Mouse (Mus musculus): ENCODE results near the gene Zfp184. TPM values are rescaled to one million over a fixed set of nuclear protein-coding genes. Genes with fewer than 3 reads are reported as not detected.
A peak's percentile ranks its signal among the peaks of the same experiment; 100 is the strongest.

Zfp184 gene
- polyA plus RNA-seq, 1 experiment from 2014 or later: 20.6 TPM

DNA sequence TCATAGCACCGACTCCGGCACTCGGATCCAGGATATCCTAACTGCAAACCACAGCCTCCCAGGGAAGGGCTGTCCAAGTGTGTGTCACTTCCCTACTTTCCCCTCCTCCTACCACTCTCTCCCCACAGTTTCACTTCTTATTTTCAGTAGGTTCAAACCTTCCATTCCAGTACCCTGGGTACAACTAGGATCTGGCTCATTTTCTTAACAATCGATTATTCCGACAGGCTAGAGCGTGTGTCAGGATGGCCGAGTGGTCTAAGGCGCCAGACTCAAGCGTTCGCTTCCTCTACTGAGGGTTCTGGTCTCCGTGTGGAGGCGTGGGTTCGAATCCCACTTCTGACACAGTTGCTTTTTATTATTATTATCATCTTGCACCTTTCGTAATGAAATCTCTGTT is 30.3 kb upstream of the Zfp184 start:
- Histone ChIP-seq H3K36me3 (no peaks in the 10 kb centered on the region), H3K27me3 (ENCODE audit: insufficient read depth, poor library complexity, severe bottlenecking) (peaks cover 30% of the 10 kb centered on the region), H3K27ac (no peak overlapping the region), H3K9me3 (no peaks in the 10 kb centered on the region), H3K4me1 (replicated peaks) (peaks cover 23% of the 10 kb centered on the region), H3K4me3 (peak overlapping the region; percentile 47)
- whole genome bisulfite sequencing: 2% methylated on average over 14 of the region's 14 CpGs
- peak; percentile 85 for DNase-seq (ENCODE audit: low spot score)

DNA sequence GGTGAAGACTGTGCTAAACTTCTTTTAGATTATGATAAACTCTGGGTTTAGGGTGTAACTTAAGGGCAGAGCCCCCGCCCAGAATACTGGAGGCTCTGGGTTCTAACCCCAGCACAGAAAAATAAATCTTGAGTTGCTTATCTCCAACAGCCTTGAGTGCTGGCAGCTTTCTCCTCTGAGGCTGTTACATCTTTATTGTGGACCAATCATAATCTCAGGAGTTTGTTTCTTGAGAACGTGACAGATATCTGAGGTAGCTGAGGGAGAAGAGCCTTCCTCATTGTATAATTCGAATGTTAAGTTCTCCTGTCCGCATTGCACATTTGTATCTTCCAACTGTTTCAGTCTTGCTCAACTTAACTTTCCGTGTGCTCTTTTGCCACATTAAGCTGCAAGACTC is 29.4 kb upstream of the Zfp184 start:
- Histone ChIP-seq H3K9me3 (no peaks in the 10 kb centered on the region), H3K27ac (no peak overlapping the region), H3K27me3 (ENCODE audit: insufficient read depth, poor library complexity, severe bottlenecking) (peaks cover 30% of the 10 kb centered on the region), H3K36me3 (no peaks in the 10 kb centered on the region), H3K4me3 (no peak overlapping the region), H3K4me1 (replicated peaks) (peaks cover 23% of the 10 kb centered on the region)
- 52% methylated on average over 5 of the region's 5 CpGs for WGBS
- DNase-seq (ENCODE audit: low spot score): no peak

DNA sequence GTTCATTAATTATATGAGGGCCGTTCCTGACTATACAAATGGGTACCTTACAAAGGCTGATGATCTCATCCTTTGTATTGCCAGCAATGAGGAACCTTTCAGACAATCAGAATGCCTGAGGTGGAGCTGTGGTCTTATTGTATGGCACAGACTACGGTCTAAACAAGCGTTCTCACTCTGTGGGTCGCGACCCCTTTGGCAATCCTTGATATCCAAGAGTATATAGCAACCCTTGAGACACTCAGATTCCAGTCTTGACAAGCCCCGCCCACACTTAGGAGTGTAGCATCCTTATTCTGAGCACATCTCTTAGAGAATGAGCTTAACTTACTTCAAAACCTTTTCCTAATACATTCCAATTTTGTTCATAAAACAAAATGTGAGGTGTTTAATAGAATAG is 28.8 kb upstream of the Zfp184 start:
- H3K9me3 ChIP-seq: no peaks in the 10 kb centered on the region
- H3K27ac ChIP-seq: no peak overlapping the region
- 46% methylated on average over 6 of the region's 6 CpGs for WGBS
- peaks cover 23% of the 10 kb centered on the region for H3K4me1 ChIP-seq (replicated peaks)
- no peak for DNase-seq (ENCODE audit: low spot score)
- H3K27me3 ChIP-seq (ENCODE audit: insufficient read depth, poor library complexity, severe bottlenecking): peaks cover 30% of the 10 kb centered on the region
- H3K36me3 ChIP-seq: no peaks in the 10 kb centered on the region
- H3K4me3 ChIP-seq: no peak overlapping the region

DNA sequence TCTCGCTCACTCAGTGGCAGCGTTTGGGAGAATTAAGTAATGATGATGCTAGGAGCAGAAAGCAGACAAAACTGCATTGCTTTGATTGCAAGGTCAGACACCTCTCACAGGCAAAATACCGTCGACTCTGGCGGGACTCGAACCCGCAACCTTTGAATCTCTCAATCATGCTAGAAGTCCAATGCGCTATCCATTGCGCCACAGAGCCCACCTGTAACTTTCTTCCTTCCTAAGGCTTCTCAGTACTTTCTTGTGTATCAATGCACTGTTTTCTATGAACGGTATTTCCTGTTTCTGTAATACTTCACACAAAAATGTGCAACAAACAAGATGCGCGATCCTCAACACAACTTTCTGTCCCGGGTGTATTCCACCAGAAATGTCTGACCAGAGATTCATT is 27.9 kb upstream of the Zfp184 start:
- under 1% methylated on average over 13 of the region's 13 CpGs for WGBS
- H3K9me3 ChIP-seq: no peaks in the 10 kb centered on the region
- peaks cover 23% of the 10 kb centered on the region for H3K4me1 ChIP-seq (replicated peaks)
- peak overlapping the region; percentile 61 for H3K4me3 ChIP-seq
- H3K27me3 ChIP-seq (ENCODE audit: insufficient read depth, poor library complexity, severe bottlenecking): peaks cover 30% of the 10 kb centered on the region
- no peaks in the 10 kb centered on the region for H3K36me3 ChIP-seq
- DNase-seq (ENCODE audit: low spot score): peak; percentile 82
- H3K27ac ChIP-seq: no peak overlapping the region

DNA sequence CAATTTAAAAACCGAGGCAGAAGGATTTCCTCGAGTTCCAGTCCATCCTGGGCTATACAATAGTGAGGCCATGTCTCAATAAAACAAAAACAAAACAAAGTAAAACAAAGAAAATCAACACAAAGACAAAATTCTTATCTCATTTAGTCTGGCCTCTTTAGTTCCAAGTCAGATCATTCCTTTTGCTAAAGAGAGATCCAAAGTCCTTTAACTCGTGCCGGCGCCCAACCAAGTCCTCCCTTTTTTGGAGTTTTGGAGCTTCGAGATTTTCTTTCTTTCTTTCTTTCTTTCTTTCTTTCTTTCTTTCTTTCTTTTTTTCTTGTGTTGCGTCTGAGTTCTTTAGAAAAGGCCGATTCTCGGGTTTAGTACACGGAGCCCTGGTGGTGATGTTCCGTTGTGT is 27.4 kb upstream of the Zfp184 start:
- WGBS: under 1% methylated on average over 11 of the region's 11 CpGs
- DNase-seq (ENCODE audit: low spot score): no peak
- no peak overlapping the region for H3K27ac ChIP-seq
- H3K4me3 ChIP-seq: peak overlapping the region; percentile 61
- no peaks in the 10 kb centered on the region for H3K36me3 ChIP-seq
- H3K4me1 ChIP-seq (replicated peaks): peaks cover 23% of the 10 kb centered on the region
- H3K9me3 ChIP-seq: no peaks in the 10 kb centered on the region
- peaks cover 30% of the 10 kb centered on the region for H3K27me3 ChIP-seq (ENCODE audit: insufficient read depth, poor library complexity, severe bottlenecking)

DNA sequence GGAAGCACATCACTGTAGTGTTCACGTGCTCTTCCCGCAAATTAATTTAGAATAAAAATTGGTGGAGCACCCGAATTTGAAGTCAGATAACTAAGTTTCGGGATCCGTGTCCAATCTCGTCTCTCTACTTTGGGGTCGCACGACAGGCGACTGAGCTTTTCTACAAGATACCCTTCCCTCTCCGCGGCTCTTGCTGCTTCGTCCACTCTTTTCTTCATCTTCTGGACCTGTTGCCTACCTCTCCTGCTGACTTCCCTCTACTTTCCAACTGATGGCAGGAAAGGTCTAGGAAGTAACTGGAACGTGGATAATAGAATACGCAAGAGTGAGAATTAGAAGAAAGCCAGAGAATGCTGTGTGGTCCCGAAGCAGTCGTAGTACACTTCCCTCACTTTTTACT is 26.9 kb upstream of the Zfp184 start:
- peaks cover 30% of the 10 kb centered on the region for H3K27me3 ChIP-seq (ENCODE audit: insufficient read depth, poor library complexity, severe bottlenecking)

DNA sequence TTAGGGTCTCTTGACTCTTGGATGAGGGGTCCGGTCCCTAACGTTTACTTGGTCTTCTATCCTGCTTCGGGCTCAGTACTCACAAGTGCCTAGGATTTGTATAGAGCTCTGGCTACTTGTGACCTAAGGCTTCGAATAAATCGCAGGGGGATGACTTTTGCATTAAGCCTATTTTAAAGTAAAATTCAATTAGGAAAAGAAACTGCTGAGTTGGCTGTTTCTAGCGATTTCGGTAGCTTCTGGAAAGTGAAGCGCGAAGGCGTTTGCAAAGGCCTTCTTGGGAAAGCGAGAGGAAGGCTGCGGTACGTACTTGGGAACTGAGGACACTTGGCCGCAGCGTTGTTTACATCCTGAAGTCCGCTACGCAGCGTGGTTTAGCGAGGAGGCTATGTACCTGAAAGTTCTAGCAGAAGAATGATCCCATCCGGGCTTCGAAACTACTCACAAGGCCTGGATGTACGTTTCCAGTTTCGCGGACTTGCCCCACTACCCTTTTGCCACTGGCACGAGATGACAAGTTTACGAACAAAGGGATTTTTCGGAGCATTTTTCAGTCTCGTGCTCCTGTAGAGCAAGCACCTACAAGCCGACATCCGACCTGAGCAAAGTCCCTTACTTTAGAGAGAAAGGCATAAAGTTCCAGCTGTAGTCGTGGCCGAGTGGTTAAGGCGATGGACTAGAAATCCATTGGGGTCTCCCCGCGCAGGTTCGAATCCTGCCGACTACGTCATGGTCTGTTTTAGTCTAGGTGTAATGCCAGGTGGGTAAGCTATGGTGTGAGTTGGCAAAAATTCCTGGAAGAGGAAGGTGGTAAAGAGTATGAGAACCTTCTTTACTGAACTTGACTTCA is 26.1 kb upstream of the Zfp184 start:
- peaks cover 21% of the 10 kb centered on the region for H3K4me1 ChIP-seq (replicated peaks)
- no peak overlapping the region; the same call in 1 of the 2 replicates for H3K27ac ChIP-seq
- WGBS: under 1% methylated on average over 38 of the region's 38 CpGs
- DNase-seq (ENCODE audit: low spot score): peak; percentile 88
- H3K27me3 ChIP-seq (ENCODE audit: insufficient read depth, poor library complexity, severe bottlenecking): peaks cover 32% of the 10 kb centered on the region
- peak overlapping the region; percentile 61 for H3K4me3 ChIP-seq
- no peaks in the 10 kb centered on the region for H3K36me3 ChIP-seq
- H3K9me3 ChIP-seq: no peaks in the 10 kb centered on the region

More for the DNA sequence above, 26.9 kb upstream of the Zfp184 start:
- Histone ChIP-seq H3K36me3 (no peaks in the 10 kb centered on the region), H3K27ac (no peak overlapping the region), H3K4me3 (peak overlapping the region; percentile 61), H3K4me1 (replicated peaks) (peaks cover 23% of the 10 kb centered on the region), H3K9me3 (no peaks in the 10 kb centered on the region)
- WGBS: under 1% methylated on average over 16 of the region's 16 CpGs
- DNase-seq (ENCODE audit: low spot score): no peak

DNA sequence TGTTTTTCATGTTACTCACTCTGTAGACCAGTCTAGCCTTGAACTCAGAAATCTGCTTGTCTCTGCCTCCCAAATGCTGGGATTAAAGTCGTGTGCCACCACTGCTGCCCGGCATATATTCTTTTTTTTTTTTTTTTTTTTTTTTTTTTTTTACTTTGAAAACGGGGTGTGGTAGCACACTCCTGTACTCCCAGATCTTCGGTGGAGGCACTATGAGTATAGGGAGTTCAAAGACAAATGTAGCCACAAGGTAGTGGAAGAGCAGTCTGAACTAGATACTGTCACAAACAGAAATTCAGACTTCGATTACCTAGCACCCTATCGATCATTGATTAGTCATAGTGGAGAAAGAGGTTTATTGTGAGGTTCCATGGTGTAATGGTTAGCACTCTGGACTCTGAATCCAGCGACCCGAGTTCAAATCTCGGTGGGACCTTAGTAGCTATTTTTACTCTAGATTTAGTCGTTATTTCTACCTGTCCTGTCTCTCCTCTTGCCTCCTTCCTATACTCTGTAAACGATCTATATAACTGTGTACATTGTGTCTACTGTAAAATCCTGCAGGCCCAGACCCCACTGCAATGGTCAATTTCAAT is 25.0 kb upstream of the Zfp184 start:
- DNase-seq (ENCODE audit: low spot score): peak; percentile 41
- H3K4me3 ChIP-seq: peak overlapping the region; percentile 61; the same call in 1 of the 2 replicates
- no peaks in the 10 kb centered on the region for H3K36me3 ChIP-seq
- H3K4me1 ChIP-seq (replicated peaks): peaks cover 15% of the 10 kb centered on the region
- H3K9me3 ChIP-seq: no peaks in the 10 kb centered on the region
- H3K27ac ChIP-seq: no peak overlapping the region
- H3K27me3 ChIP-seq (ENCODE audit: insufficient read depth, poor library complexity, severe bottlenecking): peaks cover 31% of the 10 kb centered on the region
- WGBS: 6% methylated on average over 11 of the region's 11 CpGs

DNA sequence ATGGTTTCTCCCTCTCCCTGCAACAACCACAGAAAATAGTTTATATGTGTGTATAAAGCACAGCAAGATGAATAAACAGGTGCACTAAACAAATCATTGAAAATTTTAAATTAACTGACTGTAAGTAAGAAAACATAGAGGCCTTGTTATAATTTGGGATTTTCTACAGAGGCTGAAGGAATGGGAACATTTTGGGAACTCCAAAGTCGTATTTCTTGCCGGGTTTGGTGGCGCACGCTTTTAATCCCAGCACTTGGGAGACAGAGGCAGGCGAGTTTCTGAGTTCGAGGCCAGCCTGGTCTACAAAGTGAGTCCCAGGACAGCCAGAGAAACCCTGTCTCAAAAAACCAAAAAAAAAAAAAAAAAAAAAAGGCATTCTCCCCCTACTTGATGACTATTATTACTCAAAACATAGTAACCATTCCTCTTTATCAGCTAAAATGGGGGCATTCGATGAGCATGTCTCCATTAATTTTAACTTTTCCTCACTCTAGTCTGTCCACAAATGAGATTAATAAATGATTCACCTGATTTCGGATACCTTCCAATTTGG is 24.1 kb upstream of the Zfp184 start:
- H3K4me3 ChIP-seq: no peak overlapping the region
- peaks cover 32% of the 10 kb centered on the region for H3K27me3 ChIP-seq (ENCODE audit: insufficient read depth, poor library complexity, severe bottlenecking)
- no peak for DNase-seq (ENCODE audit: low spot score)
- no peaks in the 10 kb centered on the region for H3K36me3 ChIP-seq
- peaks cover 22% of the 10 kb centered on the region for H3K4me1 ChIP-seq (replicated peaks)
- H3K27ac ChIP-seq: no peak overlapping the region
- 18% methylated on average over 8 of the region's 8 CpGs for WGBS
- H3K9me3 ChIP-seq: no peaks in the 10 kb centered on the region

DNA sequence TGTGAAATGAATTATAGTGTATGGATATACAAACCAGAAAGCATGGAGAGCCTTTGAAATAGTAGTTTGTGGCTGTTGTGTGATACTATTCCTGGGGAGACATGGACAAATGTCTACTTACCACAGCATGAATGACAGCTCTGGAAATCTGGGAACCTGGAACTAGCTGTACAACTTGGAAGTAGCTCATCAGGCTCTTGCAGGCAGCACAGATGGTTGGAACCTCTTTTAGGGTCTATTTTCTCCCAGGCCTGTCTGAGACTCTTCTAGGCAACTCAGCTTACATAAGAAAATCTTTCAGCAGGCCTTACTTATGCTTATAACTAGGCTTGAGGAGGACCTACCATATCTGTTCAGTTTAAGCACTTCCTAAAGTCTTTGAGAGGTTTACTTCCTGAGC is 21.5 kb upstream of the Zfp184 start:
- 0 out of 2 replicates have a peak, but pooled peaks cover 18% of the 10 kb centered on the region for H3K27me3 ChIP-seq (ENCODE audit: insufficient read depth, poor library complexity, severe bottlenecking)
- H3K4me3 ChIP-seq: no peak overlapping the region
- H3K27ac ChIP-seq: no peak overlapping the region
- no peaks in the 10 kb centered on the region for H3K9me3 ChIP-seq
- no peak for DNase-seq (ENCODE audit: low spot score)
- no peaks in the 10 kb centered on the region for H3K36me3 ChIP-seq
- peaks cover 16% of the 10 kb centered on the region for H3K4me1 ChIP-seq (replicated peaks)

DNA sequence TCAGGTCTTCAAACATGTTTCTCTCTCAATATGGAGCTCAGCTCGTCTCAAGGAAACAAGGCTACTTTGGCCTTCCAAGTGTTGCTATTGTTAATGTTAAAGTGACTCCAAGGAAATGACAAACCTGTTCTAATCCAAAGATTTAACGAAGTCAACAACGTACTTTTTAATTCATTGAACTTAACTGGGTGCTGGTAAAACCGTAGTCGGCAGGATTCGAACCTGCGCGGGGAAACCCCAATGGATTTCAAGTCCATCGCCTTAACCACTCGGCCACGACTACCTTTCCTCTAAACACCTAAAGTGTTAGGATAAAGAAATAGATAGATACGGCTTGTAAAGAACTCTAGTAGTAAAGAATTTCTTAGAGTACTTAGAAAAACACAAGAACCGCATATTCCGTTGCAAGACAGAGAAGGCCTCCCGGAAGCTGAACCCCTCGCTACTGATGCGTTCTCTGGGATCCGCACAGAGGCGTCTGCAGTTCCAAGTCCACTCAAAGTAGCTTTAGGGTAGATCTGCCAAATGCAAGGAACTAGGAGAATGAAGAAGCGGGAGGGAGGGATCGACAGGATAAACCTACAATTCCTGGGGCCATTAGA is 20.1 kb upstream of the Zfp184 start:
- Histone ChIP-seq H3K27me3 (ENCODE audit: insufficient read depth, poor library complexity, severe bottlenecking) (0 out of 2 replicates have a peak, but pooled peaks cover 18% of the 10 kb centered on the region), H3K36me3 (no peaks in the 10 kb centered on the region), H3K9me3 (no peaks in the 10 kb centered on the region), H3K4me1 (replicated peaks) (peaks cover 10% of the 10 kb centered on the region), H3K4me3 (peak overlapping the region; percentile 44), H3K27ac (no peak overlapping the region)
- 1% methylated on average over 21 of the region's 21 CpGs for WGBS
- peak; percentile 61 for DNase-seq (ENCODE audit: low spot score)

DNA sequence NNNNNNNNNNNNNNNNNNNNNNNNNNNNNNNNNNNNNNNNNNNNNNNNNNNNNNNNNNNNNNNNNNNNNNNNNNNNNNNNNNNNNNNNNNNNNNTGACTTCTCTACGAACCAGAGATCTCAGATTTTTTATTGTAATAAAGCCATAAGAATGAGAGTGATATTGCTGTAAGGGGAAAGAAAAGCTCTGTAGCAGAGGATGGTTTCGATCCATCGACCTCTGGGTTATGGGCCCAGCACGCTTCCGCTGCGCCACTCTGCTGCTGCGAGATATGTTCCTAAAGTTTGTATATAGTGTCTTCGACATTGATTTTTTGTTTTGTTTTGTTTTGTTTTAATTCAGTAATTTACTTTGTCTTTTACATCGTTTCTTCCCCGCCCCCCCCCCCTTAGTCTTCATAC is 13.9 kb upstream of the Zfp184 start:
- Histone ChIP-seq H3K27ac (no peak overlapping the region), H3K27me3 (ENCODE audit: insufficient read depth, poor library complexity, severe bottlenecking) (0 out of 2 replicates have a peak, but pooled peaks cover 5% of the 10 kb centered on the region), H3K4me1 (replicated peaks) (peaks cover 8% of the 10 kb centered on the region), H3K9me3 (no peaks in the 10 kb centered on the region), H3K36me3 (no peaks in the 10 kb centered on the region), H3K4me3 (0 out of 2 replicates have a peak overlapping the region, but pooled peaks have one; percentile 20)
- WGBS: 6% methylated on average over 10 of the region's 10 CpGs
- DNase-seq (ENCODE audit: low spot score): no peak

DNA sequence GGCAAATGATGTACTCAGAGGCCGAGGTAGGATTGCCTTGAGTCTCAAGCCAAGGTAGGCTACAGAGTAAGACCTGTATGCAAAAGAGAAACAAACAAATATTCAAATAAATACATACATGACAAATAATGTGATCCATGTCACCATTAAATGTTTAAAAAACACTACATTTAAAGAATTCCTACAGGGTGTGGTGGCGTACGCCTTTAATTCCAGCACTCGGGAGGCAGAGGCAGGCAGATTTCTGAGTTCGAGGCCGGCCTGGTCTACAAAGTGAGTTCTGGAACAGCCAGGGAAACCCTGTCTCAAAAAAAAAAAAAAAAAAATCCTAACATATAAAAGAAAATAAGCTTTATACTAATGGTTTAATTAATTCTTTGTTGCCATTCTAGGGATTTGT is 13.2 kb upstream of the Zfp184 start:
- 45% methylated on average over 6 of the region's 6 CpGs for WGBS
- Histone ChIP-seq H3K4me3 (no peak overlapping the region), H3K4me1 (replicated peaks) (peaks cover 14% of the 10 kb centered on the region), H3K36me3 (no peaks in the 10 kb centered on the region), H3K9me3 (no peaks in the 10 kb centered on the region), H3K27ac (no peak overlapping the region), H3K27me3 (ENCODE audit: insufficient read depth, poor library complexity, severe bottlenecking) (no peaks in the 10 kb centered on the region)
- DNase-seq (ENCODE audit: low spot score): no peak

Data from hindbrain, embryonic 10.5 days (tissue).